Mouse (Mus musculus) megakaryocyte, adult 5-6 weeks (primary cell): ENCODE measurements around the gene Pole2. TPM values are rescaled to one million over a fixed set of nuclear protein-coding genes. Genes with fewer than 3 reads are reported as not detected.

Source experiments
- total RNA-seq, 2 experiments: library from RNA; stranded (forward) in 1 of 2; stranded (reverse) in 1 of 2; fragments of 153-499, 151-499 nt in 1 of 2; fragments of 221-1000, 200-1000 nt in 1 of 2; gene quantifications; 2 replicates each; pipeline versions ENCODE4 v1.2.3 to v1.2.4; 2015 to 2017

The Pole2 gene
- total RNA-seq, 2 experiments from 2014 or later, result 22.5 to 50.8 TPM

Other genes with a start within 250 kb of the Pole2 start
- 1,804 and 2,132 TPM in 2 replicates for gene Rps29, start 69.0 kb downstream of the Pole2 start, total RNA-seq (2015)
- 1,670 and 2,037 TPM in 2 replicates for gene Rps29, start 69.0 kb downstream of the Pole2 start, total RNA-seq (2017)
- 23.3 and 27.6 TPM in 2 replicates for gene Lrr1, start 59.4 kb downstream of the Pole2 start, total RNA-seq (2015)
- 13.3 and 13.7 TPM in 2 replicates for gene Lrr1, start 59.4 kb downstream of the Pole2 start, total RNA-seq (2017)
- gene Rpl36al, start 44.1 kb downstream of the Pole2 start, total RNA-seq (2015), result 691 and 759 TPM in 2 replicates
- 982 and 1,157 TPM in 2 replicates for gene Rpl36al, start 44.1 kb downstream of the Pole2 start, total RNA-seq (2017)
- 82.9 and 91.6 TPM in 2 replicates for gene Mgat2, start 44.0 kb downstream of the Pole2 start, total RNA-seq (2015)
- gene Mgat2, start 44.0 kb downstream of the Pole2 start, total RNA-seq (2017), result 89.3 and 91.9 TPM in 2 replicates
- 1.8 and 4.7 TPM in 2 replicates for gene Gm49383, start 31.1 kb downstream of the Pole2 start, total RNA-seq (2015)
- 18.6 and 18.8 TPM in 2 replicates for gene Gm49383, start 31.1 kb downstream of the Pole2 start, total RNA-seq (2017)
- gene Dnaaf2, start 29.8 kb downstream of the Pole2 start, total RNA-seq (2015), result 3.7 and 4.4 TPM in 2 replicates
- gene Dnaaf2, start 29.8 kb downstream of the Pole2 start, total RNA-seq (2017), result 3.5 and 7.2 TPM in 2 replicates
- gene Gm49384, start 23.9 kb downstream of the Pole2 start, total RNA-seq (2015), result 8.8 and 19.8 TPM in 2 replicates
- 8.3 and 12.8 TPM in 2 replicates for gene Gm49384, start 23.9 kb downstream of the Pole2 start, total RNA-seq (2017)
- 0.91 and 3.5 TPM in 2 replicates for gene Klhdc1, start 13.0 kb upstream of the Pole2 start, total RNA-seq (2015)
- gene Klhdc1, start 13.0 kb upstream of the Pole2 start, total RNA-seq (2017), result 2.9 and 5.1 TPM in 2 replicates
- gene Klhdc2, start 68.5 kb upstream of the Pole2 start, total RNA-seq (2015), result 35.7 and 38.6 TPM in 2 replicates
- gene Klhdc2, start 68.5 kb upstream of the Pole2 start, total RNA-seq (2017), result 34.6 and 36.8 TPM in 2 replicates
- 43.7 and 44.6 TPM in 2 replicates for gene Nemf, start 129.0 kb upstream of the Pole2 start, total RNA-seq (2015)
- gene Nemf, start 129.0 kb upstream of the Pole2 start, total RNA-seq (2017), result 67.3 and 79.7 TPM in 2 replicates
- 78.8 and 94.8 TPM in 2 replicates for gene Arf6, start 144.0 kb upstream of the Pole2 start, total RNA-seq (2015)
- gene Arf6, start 144.0 kb upstream of the Pole2 start, total RNA-seq (2017), result 125 and 133 TPM in 2 replicates
- not detected in 2 replicates for gene Gm9887, start 144.3 kb upstream of the Pole2 start, total RNA-seq (2015)
- gene Gm9887, start 144.3 kb upstream of the Pole2 start, total RNA-seq (2017), result not detected in 2 replicates